ENCODE assay signal across 19 mouse cellular contexts in the genomic region with DNA sequence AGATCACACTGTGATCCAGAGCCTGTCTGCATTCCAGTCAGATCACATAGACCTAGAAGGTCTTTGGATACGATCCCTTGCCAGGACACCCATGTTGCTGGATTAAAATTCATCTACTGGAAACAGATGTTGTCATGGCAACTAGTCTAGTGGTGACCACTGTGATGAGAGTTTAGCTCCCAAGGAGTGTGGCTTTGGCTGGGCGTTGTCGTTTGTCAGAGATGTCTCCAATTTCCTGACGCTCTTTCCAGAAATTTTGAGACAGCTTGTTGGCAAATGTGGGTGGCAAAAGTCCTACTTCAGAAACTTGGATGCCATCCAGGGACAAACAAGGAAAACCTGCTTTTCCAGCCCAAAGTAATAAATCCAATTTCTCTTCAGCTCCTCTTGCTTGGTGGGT. TPM values are rescaled to one million over a fixed set of nuclear protein-coding genes. Genes with fewer than 3 reads are reported as not detected.
A peak's percentile ranks its signal among the peaks of the same experiment; 100 is the strongest.
DNase-seq lines count a peak whose midpoint lies in the region; ATAC-seq and TF ChIP-seq lines count a peak whose summit lies in the region.
"Had no signal": no experiment of that assay in that cellular context is flagged by ENCODE, and none has a peak within 500 bp of the region (broad histone marks: within the 10 kb centered on the region; RNA-seq: fewer than 3 reads in every experiment).

No protein-coding gene starts in this region.

- TF ChIP-seq CTCF in stomach, postnatal 0 days (IDR thresholded peaks at IDR 0.05; ENCODE audit: low read depth), result no peak

- no peak for TF ChIP-seq EP300 in stomach, postnatal 0 days (optimal IDR thresholded peaks at IDR 0.05)

- H3K4me1 ChIP-seq in forebrain, embryonic 14.5 days (ENCODE audit: control insufficient read depth, insufficient read depth, low read length), result no peaks in the 10 kb centered on the region
- no peaks in the 10 kb centered on the region for H3K4me1 ChIP-seq in forebrain, embryonic 10.5 days
- no peaks in the 10 kb centered on the region for H3K4me1 ChIP-seq in stomach, postnatal 0 days (replicated peaks; ENCODE audit: control insufficient read depth, insufficient read depth)
- H3K4me1 ChIP-seq: midbrain, embryonic 12.5 days had no signal

- no peak overlapping the region for H3K4me2 ChIP-seq in forebrain, embryonic 14.5 days (ENCODE audit: low read length)
- no peak overlapping the region for H3K4me2 ChIP-seq in stomach, postnatal 0 days (replicated peaks; ENCODE audit: low read depth)
- H3K4me2 ChIP-seq: midbrain, embryonic 12.5 days had no signal

- WGBS in forebrain, embryonic 14.5 days, result 64% methylated on average over 4 of the region's 4 CpGs
- WGBS in forebrain, embryonic 10.5 days, result 93% methylated on average over 4 of the region's 4 CpGs
- WGBS in stomach, postnatal 0 days, result 45% methylated on average over 4 of the region's 4 CpGs

- no peaks in the 10 kb centered on the region for H3K27me3 ChIP-seq in forebrain, embryonic 14.5 days (replicated peaks; ENCODE audit: control insufficient read depth, insufficient read depth, low read length)
- no peaks in the 10 kb centered on the region for H3K27me3 ChIP-seq in forebrain, embryonic 10.5 days (ENCODE audit: poor library complexity, severe bottlenecking)
- no peaks in the 10 kb centered on the region for H3K27me3 ChIP-seq in stomach, postnatal 0 days (ENCODE audit: control insufficient read depth, insufficient read depth, low read length)
- H3K27me3 ChIP-seq: midbrain, embryonic 12.5 days had no signal

- no peak overlapping the region for H3K9ac ChIP-seq in forebrain, embryonic 14.5 days (ENCODE audit: low read length)
- no peak overlapping the region for H3K9ac ChIP-seq in stomach, postnatal 0 days (ENCODE audit: low read length)
- H3K9ac ChIP-seq: midbrain, embryonic 12.5 days had no signal

- H3K36me3 ChIP-seq in forebrain, embryonic 14.5 days (ENCODE audit: control insufficient read depth, insufficient read depth, low read length), result no peaks in the 10 kb centered on the region
- H3K36me3 ChIP-seq in forebrain, embryonic 10.5 days (replicated peaks), result no peaks in the 10 kb centered on the region
- H3K36me3 ChIP-seq in stomach, postnatal 0 days (ENCODE audit: control insufficient read depth, insufficient read depth, low read length), result no peaks in the 10 kb centered on the region
- H3K36me3 ChIP-seq: midbrain, embryonic 12.5 days had no signal

- no peak overlapping the region for H3K4me3 ChIP-seq in forebrain, embryonic 14.5 days (ENCODE audit: low read depth, low read length)
- H3K4me3 ChIP-seq in forebrain, embryonic 10.5 days, result no peak overlapping the region
- no peak overlapping the region for H3K4me3 ChIP-seq in stomach, postnatal 0 days (ENCODE audit: low read depth, low read length)
- H3K4me3 ChIP-seq: midbrain, embryonic 12.5 days had no signal

- DNase-seq in forebrain, embryonic 14.5 days (ENCODE audit: low spot score), result peak; percentile 25
- DNase-seq in forebrain, embryonic 10.5 days (ENCODE audit: extremely low spot score, low spot score), result no peak
- peak; percentile 51 to 67 for DNase-seq in left cerebral cortex, postnatal 25 days (ENCODE audit: low spot score in 2 of 2)
- no peak for DNase-seq in left cerebral cortex, adult 11 months (ENCODE audit: low spot score)
- peak; percentile 42 for DNase-seq in urinary bladder, postnatal 14 days (ENCODE audit: low spot score)
- no peak for DNase-seq in urinary bladder, postnatal 4 days (ENCODE audit: low spot score in 2 of 2)
- peak; percentile 15 for DNase-seq in lung, postnatal 36 days
- no peak for DNase-seq in stomach, postnatal 0 days (ENCODE audit: low spot score)
- DNase-seq: adrenal gland, postnatal 25 days; B cell, adult 2 months; cerebellum, adult 8-10 months; embryo, embryonic 11 days; gastrocnemius, postnatal 10 days had no signal

- H3K9me3 ChIP-seq in forebrain, embryonic 14.5 days (replicated peaks; ENCODE audit: control insufficient read depth, low read length), result no peaks in the 10 kb centered on the region
- H3K9me3 ChIP-seq in forebrain, embryonic 10.5 days, result no peaks in the 10 kb centered on the region
- no peaks in the 10 kb centered on the region for H3K9me3 ChIP-seq in stomach, postnatal 0 days (ENCODE audit: control insufficient read depth, low read length)
- H3K9me3 ChIP-seq: midbrain, embryonic 12.5 days had no signal

- H3K27ac ChIP-seq in forebrain, embryonic 14.5 days (ENCODE audit: low read depth, low read length), result no peak overlapping the region
- H3K27ac ChIP-seq in forebrain, embryonic 10.5 days, result no peak overlapping the region
- no peak overlapping the region for H3K27ac ChIP-seq in stomach, postnatal 0 days (replicated peaks)
- H3K27ac ChIP-seq: kidney, postnatal 0 days; macrophage; midbrain, embryonic 12.5 days had no signal

- intact Hi-C loops in left cerebral cortex, postnatal 25 days (cut with DNase I), result no loop called here

- no peak for ATAC-seq in forebrain, embryonic 14.5 days
- no peak for ATAC-seq in stomach, postnatal 0 days (ENCODE audit: low FRiP score, low TSS enrichment)
- ATAC-seq: forebrain, embryonic 16.5 days had no signal

RNA-seq across cellular contexts. Expression of gene Syt13, which starts 43.7 kb away (rescaled TPM):
- polyA plus RNA-seq in forebrain, embryonic 14.5 days (2014; fragmentation: Nextera tagmentation; extraction: Ambion mirVana), result 35.4 and 36.8 TPM in 2 replicates
- 3.2 and 3.7 TPM in 2 replicates for polyA plus RNA-seq in forebrain, embryonic 10.5 days (2016; fragmentation: Nextera tagmentation; extraction: Ambion mirVana)
- total RNA-seq in left cerebral cortex, postnatal 25 days (2021), result 100 to 1,000 TPM; 188 to 230 TPM
- 4.1 and 5.0 TPM in 2 replicates for polyA plus RNA-seq in stomach, postnatal 0 days (2015; fragmentation: Nextera tagmentation; extraction: Ambion mirVana)
- total RNA-seq: liver, adult 2 months; neutrophil, adult 5-6 weeks had no signal
- polyA plus RNA-seq: liver, adult 2 months had no signal

Comparison
In these comparisons a context has a peak if more than half of its experiments do, and no peak if none do; other contexts are left out.
1. DNase-seq: peak in forebrain, embryonic 14.5 days (single experiment), left cerebral cortex, postnatal 25 days (2 of 2), urinary bladder, postnatal 14 days (single experiment) and lung, postnatal 36 days (single experiment); none in forebrain, embryonic 10.5 days (single experiment), left cerebral cortex, adult 11 months (single experiment), urinary bladder, postnatal 4 days (0 of 2) and stomach, postnatal 0 days (single experiment).